Mouse (Mus musculus): ENCODE measurements around the gene Sumf1.

- TF ChIP-seq POLR2A (IDR thresholded peaks at IDR 0.05; ENCODE audit: insufficient read depth, low read depth, low read length) = no peak
- TF ChIP-seq CTCF (IDR thresholded peaks at IDR 0.05) = no peak
Observed at GRCm38 (mm10) chr6:108154243-108154642, 31.1 kb downstream of the Sumf1 start.
